ENCODE assay signal across 8 mouse cellular contexts in the genomic region with DNA sequence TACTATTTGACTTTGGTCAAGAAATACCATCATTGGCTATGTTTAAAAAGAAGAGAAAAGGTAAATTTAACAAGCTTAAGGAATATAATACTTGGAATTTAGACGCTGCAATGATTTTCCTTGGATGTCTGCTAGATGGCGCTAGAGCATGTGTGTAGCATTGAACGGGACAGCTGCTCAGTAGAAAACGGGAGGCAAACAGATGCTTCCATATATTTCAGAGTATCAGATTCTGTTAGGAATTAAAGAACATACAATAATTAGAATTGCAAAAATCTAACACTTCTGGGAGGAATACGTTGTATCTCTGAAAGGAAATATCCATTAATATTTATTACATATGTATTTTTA.
DNase-seq lines count a peak whose midpoint lies in the region; ATAC-seq and TF ChIP-seq lines count a peak whose summit lies in the region.

No protein-coding gene starts in this region.

- no peaks in the 10 kb centered on the region for H3K9me3 ChIP-seq in kidney, embryonic 16.5 days (ENCODE audit: low read length)
- no peaks in the 10 kb centered on the region for H3K9me3 ChIP-seq in embryonic facial prominence, embryonic 14.5 days (ENCODE audit: control insufficient read depth, low read length)
- no peaks in the 10 kb centered on the region for H3K9me3 ChIP-seq in hindbrain, embryonic 13.5 days
- no peaks in the 10 kb centered on the region for H3K9me3 ChIP-seq in limb, embryonic 13.5 days
- no peaks in the 10 kb centered on the region for H3K9me3 ChIP-seq in intestine, embryonic 16.5 days (ENCODE audit: control insufficient read depth, low read length)

- no peaks in the 10 kb centered on the region for H3K36me3 ChIP-seq in kidney, embryonic 16.5 days (ENCODE audit: insufficient read depth, low read length)
- no peaks in the 10 kb centered on the region for H3K36me3 ChIP-seq in embryonic facial prominence, embryonic 14.5 days (ENCODE audit: control insufficient read depth, insufficient read depth, low read length)
- no peaks in the 10 kb centered on the region for H3K36me3 ChIP-seq in hindbrain, embryonic 13.5 days
- no peaks in the 10 kb centered on the region for H3K36me3 ChIP-seq in limb, embryonic 13.5 days
- no peaks in the 10 kb centered on the region for H3K36me3 ChIP-seq in intestine, embryonic 16.5 days (ENCODE audit: control insufficient read depth, insufficient read depth, low read length)

- ATAC-seq in kidney, embryonic 16.5 days (ENCODE audit: low FRiP score, low TSS enrichment): no peak
- peak; percentile 63; the same call in 1 of the 2 replicates for ATAC-seq in embryonic facial prominence, embryonic 14.5 days (ENCODE audit: low read depth)
- ATAC-seq in hindbrain, embryonic 13.5 days (ENCODE audit: low FRiP score): peak; percentile 91
- 0 out of 2 replicates have a peak, but pooled peaks have one; percentile 48 for ATAC-seq in limb, embryonic 13.5 days (ENCODE audit: low FRiP score, low read depth)
- no peak for ATAC-seq in intestine, embryonic 16.5 days

- H3K27me3 ChIP-seq in kidney, embryonic 16.5 days (ENCODE audit: insufficient read depth, low read length): no peaks in the 10 kb centered on the region
- H3K27me3 ChIP-seq in embryonic facial prominence, embryonic 14.5 days (replicated peaks; ENCODE audit: control insufficient read depth, insufficient read depth, low read length): no peaks in the 10 kb centered on the region
- H3K27me3 ChIP-seq in hindbrain, embryonic 13.5 days: no peaks in the 10 kb centered on the region
- no peaks in the 10 kb centered on the region for H3K27me3 ChIP-seq in limb, embryonic 13.5 days
- no peaks in the 10 kb centered on the region for H3K27me3 ChIP-seq in intestine, embryonic 16.5 days (replicated peaks; ENCODE audit: control insufficient read depth, insufficient read depth, low read length)

- H3K4me2 ChIP-seq in kidney, embryonic 16.5 days (replicated peaks; ENCODE audit: low read depth, low read length): no peak overlapping the region
- H3K4me2 ChIP-seq in embryonic facial prominence, embryonic 14.5 days (ENCODE audit: low read depth, low read length): no peak overlapping the region
- peak overlapping the region; percentile 51 for H3K4me2 ChIP-seq in hindbrain, embryonic 13.5 days
- H3K4me2 ChIP-seq in limb, embryonic 13.5 days (replicated peaks): peak overlapping the region; percentile 45; the same call in 1 of the 2 replicates
- H3K4me2 ChIP-seq in intestine, embryonic 16.5 days (ENCODE audit: low read depth, low read length): no peak overlapping the region

- WGBS in kidney, embryonic 16.5 days: 2% methylated on average over 5 of the region's 5 CpGs
- 4% methylated on average over 5 of the region's 5 CpGs for WGBS in embryonic facial prominence, embryonic 14.5 days
- 3% methylated on average over 5 of the region's 5 CpGs for WGBS in hindbrain, embryonic 13.5 days
- WGBS in limb, embryonic 13.5 days: 2% methylated on average over 5 of the region's 5 CpGs
- WGBS in intestine, embryonic 16.5 days: 6% methylated on average over 5 of the region's 5 CpGs

- no peak overlapping the region for H3K4me3 ChIP-seq in kidney, embryonic 16.5 days (ENCODE audit: low read length)
- H3K4me3 ChIP-seq in embryonic facial prominence, embryonic 14.5 days (ENCODE audit: low read depth, low read length): no peak overlapping the region
- H3K4me3 ChIP-seq in hindbrain, embryonic 13.5 days: peak overlapping the region; percentile 27; the same call in 1 of the 2 replicates
- H3K4me3 ChIP-seq in limb, embryonic 13.5 days: no peak overlapping the region
- H3K4me3 ChIP-seq in intestine, embryonic 16.5 days (ENCODE audit: low read length): no peak overlapping the region

- peak; percentile 36 for DNase-seq in kidney, adult 9 months
- DNase-seq in brain, embryonic 14.5 days (ENCODE audit: low read depth): peak; percentile 88
- peak; percentile 82 for DNase-seq in embryonic facial prominence, embryonic 14.5 days (ENCODE audit: low spot score)
- DNase-seq in retina, postnatal 7 days (ENCODE audit: low read depth, low spot score): peak; percentile 29

- H3K27ac ChIP-seq in kidney, embryonic 16.5 days (ENCODE audit: low read length): no peak overlapping the region
- no peak overlapping the region for H3K27ac ChIP-seq in embryonic facial prominence, embryonic 14.5 days (replicated peaks; ENCODE audit: low read depth, low read length)
- no peak overlapping the region for H3K27ac ChIP-seq in hindbrain, embryonic 13.5 days
- H3K27ac ChIP-seq in limb, embryonic 13.5 days: no peak overlapping the region
- no peak overlapping the region for H3K27ac ChIP-seq in intestine, embryonic 16.5 days (ENCODE audit: low read length)

- no peak overlapping the region for H3K9ac ChIP-seq in kidney, embryonic 16.5 days (replicated peaks; ENCODE audit: low read length)
- H3K9ac ChIP-seq in embryonic facial prominence, embryonic 14.5 days (ENCODE audit: low read depth, low read length): no peak overlapping the region
- no peak overlapping the region for H3K9ac ChIP-seq in hindbrain, embryonic 13.5 days
- no peak overlapping the region for H3K9ac ChIP-seq in limb, embryonic 13.5 days
- no peak overlapping the region for H3K9ac ChIP-seq in intestine, embryonic 16.5 days (ENCODE audit: low read depth, low read length)

- peak; percentile 73; the same call in 1 of the 2 replicates for TF ChIP-seq CTCF in brain, embryonic 14.5 days (IDR thresholded peaks at IDR 0.05; ENCODE audit: borderline replicate concordance, extremely low read depth, insufficient read depth, insufficient read length)

- no peak for TF ChIP-seq POLR2A in brain, embryonic 14.5 days (IDR thresholded peaks at IDR 0.05; ENCODE audit: borderline replicate concordance, extremely low read depth, insufficient read depth, insufficient read length, poor library complexity, severe bottlenecking)

- H3K4me1 ChIP-seq in kidney, embryonic 16.5 days (ENCODE audit: insufficient read depth, low read length): no peaks in the 10 kb centered on the region
- H3K4me1 ChIP-seq in embryonic facial prominence, embryonic 14.5 days (ENCODE audit: control insufficient read depth, insufficient read depth, low read length): no peaks in the 10 kb centered on the region
- 0 out of 2 replicates have a peak, but pooled peaks cover 4% of the 10 kb centered on the region for H3K4me1 ChIP-seq in hindbrain, embryonic 13.5 days (replicated peaks)
- no peaks in the 10 kb centered on the region for H3K4me1 ChIP-seq in limb, embryonic 13.5 days
- no peaks in the 10 kb centered on the region for H3K4me1 ChIP-seq in intestine, embryonic 16.5 days (ENCODE audit: control insufficient read depth, insufficient read depth, low read length)

Comparison
In these comparisons a context has a peak if more than half of its experiments do, and no peak if none do; other contexts are left out.
1. DNase-seq: peak in every context shown above with its lines; median percentile 88 in brain, embryonic 14.5 days; 82 in embryonic facial prominence, embryonic 14.5 days; 36 in kidney, adult 9 months; 29 in retina, postnatal 7 days.
2. ATAC-seq: peak in embryonic facial prominence, embryonic 14.5 days (single experiment), hindbrain, embryonic 13.5 days (single experiment) and limb, embryonic 13.5 days (single experiment); none in kidney, embryonic 16.5 days (single experiment) and intestine, embryonic 16.5 days (single experiment).
3. H3K4me2 ChIP-seq: peak in hindbrain, embryonic 13.5 days (single experiment) and limb, embryonic 13.5 days (single experiment); none in kidney, embryonic 16.5 days (single experiment), embryonic facial prominence, embryonic 14.5 days (single experiment) and intestine, embryonic 16.5 days (single experiment).